Mouse (Mus musculus) cortical plate, adult 2 months (tissue): ENCODE measurements around the gene Cdca3.

Experiments used
- CTCF ChIP-seq: fragments of 200-500 bp; IDR thresholded peaks from 2 replicates; pipeline ENCODE4 v1.5.1; 2011; ENCODE audit warnings: mild to moderate bottlenecking, control low read depth, low read length; ENCODE audit not compliant: insufficient read depth; ENCODE audit errors: extremely low read depth
- POLR2A ChIP-seq: fragments of 200-500 bp; IDR thresholded peaks from 2 replicates; pipeline ENCODE4 v1.6.1; 2011; ENCODE audit warnings: mild to moderate bottlenecking, low read length, control low read depth; ENCODE audit not compliant: insufficient read depth; ENCODE audit errors: extremely low read depth

DNA sequence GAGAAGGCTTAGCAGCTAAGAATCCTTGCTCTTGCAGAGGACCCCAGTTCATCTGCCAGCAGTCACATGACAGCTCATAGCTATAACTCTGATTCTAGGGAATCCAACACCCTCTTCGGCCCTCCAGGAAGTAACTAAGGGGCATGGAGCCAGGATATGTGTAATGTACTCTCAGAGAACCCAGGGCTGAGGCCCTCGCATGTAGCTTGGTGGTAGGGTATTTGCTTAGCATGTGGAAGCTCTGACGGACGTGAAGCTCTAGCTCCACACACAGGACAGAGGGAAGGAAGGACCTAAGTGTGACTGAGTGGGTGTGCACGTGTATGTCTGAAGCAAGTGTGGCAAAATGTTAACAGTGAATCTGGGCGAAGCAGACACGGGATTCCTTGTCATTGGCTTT is 7.1 kb downstream of the Cdca3 start:
- TF ChIP-seq CTCF (no peak), POLR2A (no peak)
